Mouse (Mus musculus): Measurements from ENCODE around the gene Sec23a. TPM values are rescaled to one million over a fixed set of nuclear protein-coding genes. Genes with fewer than 3 reads are reported as not detected.
"Not testable (repeated sequence)": the region's sequence is repeated elsewhere in the genome, so short reads cannot be mapped to it uniquely, and the experiment has no call there.

Gene Sec23a
- polyA plus RNA-seq (2012; rRNA removed): 27.1 and 59.6 TPM in 2 replicates

DNA sequence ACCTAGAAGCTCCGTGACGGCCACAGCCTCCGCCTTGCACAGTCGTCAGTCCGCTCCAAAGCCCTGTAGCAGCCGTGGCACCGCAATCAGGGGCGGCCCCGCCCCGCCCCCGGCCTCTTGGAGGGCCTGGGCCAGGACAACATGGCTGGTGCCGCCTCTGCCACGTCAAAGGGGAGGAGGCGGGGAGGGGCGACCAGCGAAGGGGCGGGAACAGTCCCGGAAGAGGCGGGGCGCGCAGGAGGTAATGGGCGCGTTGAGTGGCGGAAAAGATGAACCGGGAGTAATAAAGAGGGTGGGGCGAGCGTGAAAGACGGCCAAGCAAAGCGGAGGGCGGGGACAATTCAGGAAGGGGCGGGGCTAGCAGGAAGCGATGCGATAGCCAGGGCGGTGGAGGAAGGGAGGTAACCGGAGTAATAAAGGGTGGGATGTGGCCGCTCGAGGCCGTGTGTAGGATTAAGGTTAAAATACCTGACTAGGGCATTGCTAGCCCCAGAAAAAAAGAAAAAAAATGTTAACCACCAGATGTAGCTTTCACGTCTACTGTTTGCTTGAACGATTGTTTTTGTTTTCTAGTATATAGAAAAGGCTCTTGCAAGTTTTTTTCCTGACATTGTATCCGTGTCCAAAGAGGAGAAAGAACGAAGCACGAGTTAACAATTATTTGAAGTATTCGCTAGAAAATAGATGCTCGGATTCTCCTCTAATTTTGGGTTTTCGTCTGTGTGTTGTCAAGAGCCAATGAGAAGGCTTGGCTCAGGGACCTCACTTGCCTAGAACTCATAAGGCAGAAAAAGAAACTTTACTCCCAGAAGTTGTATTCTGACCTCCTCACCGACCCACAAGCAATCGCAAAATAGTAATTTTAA lies at the start of gene Sec23a:
Gene Sec23a (minus strand): TSS at position 174 of the 866 bp plus-strand sequence.
- under 1% methylated on average over 48 of the region's 48 CpGs for WGBS
- DNase-seq (ENCODE audit: low read depth, low spot score): peak; percentile 89

DNA sequence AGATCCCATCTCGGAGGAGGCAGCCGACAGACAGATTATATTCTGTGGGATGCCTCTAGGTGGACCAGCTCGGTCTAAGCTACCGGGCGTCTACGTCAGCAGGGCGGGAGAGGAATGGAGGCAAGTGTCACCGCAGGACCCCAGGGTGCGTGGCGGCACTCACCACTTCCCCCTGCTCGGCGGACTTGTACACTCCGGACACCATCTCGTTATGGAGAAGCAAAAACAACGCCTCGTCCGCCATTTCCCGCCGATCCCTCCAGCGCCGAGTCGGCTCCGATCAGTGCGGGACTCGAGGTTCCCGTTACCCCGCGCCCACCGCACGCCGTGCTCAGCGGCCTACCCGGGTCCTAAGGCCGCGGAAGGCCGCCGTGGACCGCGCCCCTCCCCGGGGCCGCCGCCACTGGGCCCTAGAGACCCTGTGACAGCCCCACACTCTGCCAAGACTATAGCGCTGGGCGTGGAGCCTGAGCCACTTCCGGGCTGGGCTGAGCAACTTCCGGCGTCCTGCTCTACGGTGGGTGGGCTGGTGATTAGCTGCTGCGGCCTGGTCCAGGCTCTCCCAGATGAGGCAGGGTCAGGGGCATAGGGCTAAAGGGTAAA lies 49.3 kb upstream of the Sec23a start, which contains the start of gene Trappc6b:
Gene Trappc6b (minus strand): TSS at position 480 of the 603 bp plus-strand sequence.
- DNase-seq (ENCODE audit: low read depth, low spot score): no peak
- WGBS: under 1% methylated on average over 49 of the region's 49 CpGs

DNA sequence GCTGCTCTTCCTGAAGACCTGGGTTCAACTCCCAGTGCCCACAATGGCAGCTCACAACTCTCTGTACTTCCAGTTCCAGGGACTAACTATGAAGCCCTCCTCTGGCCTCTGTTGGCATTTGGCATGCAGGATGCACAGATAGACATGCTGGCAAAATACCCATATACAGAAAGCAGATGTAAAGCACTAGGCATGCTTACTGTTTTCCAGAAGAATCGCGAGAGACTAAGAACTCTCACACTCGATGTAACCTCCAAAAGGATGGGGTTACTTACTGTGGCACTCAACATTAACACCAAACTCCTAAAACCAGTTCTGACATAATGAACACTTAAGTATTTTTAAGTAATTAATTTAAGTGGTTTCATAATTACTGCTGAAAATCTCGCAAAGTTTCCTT lies 48.5 kb upstream of the Sec23a start:
- no peak for DNase-seq (ENCODE audit: low read depth, low spot score)
- 24% methylated on average over 4 of the region's 4 CpGs for WGBS

DNA sequence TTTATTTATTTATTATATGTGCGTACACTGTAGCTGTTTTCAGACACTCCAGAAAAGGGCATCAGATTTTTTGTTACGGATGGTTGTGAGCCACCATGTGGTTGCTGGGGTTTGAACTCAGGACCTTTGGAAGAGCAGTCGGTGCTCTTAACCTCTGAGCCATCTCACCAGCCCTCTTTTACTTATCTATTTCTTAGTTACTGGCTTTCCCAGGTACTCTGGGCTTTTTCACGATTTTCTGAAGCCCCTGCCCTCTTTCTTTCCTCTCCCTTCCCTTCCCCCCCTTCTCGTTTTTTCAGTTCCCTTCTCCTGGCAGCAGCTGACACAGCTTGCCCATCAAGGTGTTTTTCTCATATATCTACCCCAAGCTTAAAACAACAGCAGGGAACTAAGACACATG lies 46.4 kb upstream of the Sec23a start:
- 87% methylated on average over 5 of the region's 5 CpGs for WGBS
- not testable (repeated sequence) for DNase-seq (ENCODE audit: low read depth, low spot score)

DNA sequence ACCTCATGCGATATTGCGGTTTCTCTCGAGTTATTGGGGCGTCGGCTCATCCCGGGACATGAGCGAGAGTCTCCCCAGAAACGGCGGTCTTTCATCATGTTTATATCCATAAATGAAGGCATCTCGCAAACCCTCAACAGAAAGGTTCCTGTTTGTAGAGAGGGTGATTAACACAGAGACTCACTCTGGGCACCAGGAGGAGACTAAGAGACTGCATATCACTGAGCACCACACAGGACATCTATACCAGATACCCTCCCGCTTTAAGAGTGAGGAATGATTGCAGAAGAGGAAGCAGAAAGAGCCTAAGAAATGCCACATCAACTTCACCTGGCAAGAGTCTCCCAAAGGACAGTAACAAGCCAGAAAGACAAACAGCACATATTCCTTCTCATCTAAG lies 44.4 kb upstream of the Sec23a start:
- no peak for DNase-seq (ENCODE audit: low read depth, low spot score)
- 95% methylated on average over 11 of the region's 11 CpGs for WGBS

DNA sequence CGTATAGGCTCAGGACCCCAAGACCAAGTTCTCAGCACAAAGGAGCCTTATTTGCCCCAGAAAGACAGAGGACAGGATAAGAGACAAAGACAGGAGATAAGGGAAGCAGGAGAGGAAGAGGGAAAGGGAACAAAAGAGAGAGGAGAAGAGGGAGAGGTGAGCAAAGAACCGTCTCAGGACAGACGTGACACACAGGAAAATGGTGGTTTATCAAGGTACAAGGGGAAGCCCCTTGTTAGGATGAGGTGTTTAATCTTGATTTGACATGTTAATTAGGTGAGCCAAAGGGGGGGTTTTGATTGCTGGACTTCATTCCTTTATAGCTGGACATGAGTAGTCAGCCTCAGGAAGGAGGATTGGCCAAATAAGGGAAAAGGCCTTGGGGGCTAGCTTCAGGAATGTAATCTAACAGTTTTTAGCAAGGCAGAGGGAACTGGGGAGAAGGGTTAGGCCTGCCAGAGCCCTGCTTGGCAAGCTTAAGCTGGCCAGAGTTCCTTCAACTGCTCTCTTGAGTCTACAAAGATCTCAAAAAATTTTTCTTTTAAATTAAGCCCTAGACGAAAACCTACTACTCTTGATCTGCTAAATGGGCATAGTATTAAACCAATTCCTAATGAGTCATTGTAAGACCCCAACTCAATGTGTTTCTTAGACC lies 43.5 kb upstream of the Sec23a start:
- 87% methylated on average over 4 of the region's 4 CpGs for WGBS
- DNase-seq (ENCODE audit: low read depth, low spot score): no peak

DNA sequence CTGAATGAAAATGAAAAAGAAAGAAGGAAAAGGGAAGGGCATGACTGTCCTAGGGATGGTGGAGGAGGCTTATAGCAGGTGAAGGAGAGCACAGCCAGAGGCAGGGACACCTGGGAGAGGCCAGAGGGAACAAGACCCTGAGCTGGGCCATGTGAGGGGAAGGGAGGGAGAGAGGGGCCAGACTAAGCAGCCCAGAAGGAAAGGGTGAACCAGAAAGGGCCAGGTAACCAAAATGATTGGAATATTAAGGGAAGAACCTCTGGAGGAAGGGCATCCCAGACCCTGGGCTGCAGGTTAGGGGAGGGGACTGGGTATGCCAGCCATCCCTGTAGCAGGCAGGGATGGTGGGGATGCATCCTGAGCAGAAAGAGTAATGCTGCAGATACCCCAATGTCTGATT lies 42.2 kb upstream of the Sec23a start:
- no peak for DNase-seq (ENCODE audit: low read depth, low spot score)

DNA sequence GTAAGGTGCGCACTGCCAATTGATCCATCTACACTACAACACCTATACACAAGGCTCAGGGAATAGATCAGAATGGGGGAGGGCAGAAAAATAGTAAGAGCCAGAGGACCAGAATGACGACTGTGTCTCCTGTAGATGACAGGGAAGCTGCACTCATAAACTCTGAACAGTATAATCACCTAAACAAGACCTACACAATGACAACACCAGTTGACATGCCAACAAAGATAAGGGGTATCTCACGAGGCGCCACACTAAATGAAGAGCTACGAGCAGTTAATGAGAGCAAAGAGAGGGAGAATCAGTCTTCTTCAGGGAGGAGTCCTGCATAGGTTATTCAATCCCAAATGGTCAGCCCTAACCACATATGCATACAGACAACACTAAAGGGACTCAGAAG lies 41.3 kb upstream of the Sec23a start:
- WGBS: 88% methylated on average over 5 of the region's 5 CpGs
- no peak for DNase-seq (ENCODE audit: low read depth, low spot score)

DNA sequence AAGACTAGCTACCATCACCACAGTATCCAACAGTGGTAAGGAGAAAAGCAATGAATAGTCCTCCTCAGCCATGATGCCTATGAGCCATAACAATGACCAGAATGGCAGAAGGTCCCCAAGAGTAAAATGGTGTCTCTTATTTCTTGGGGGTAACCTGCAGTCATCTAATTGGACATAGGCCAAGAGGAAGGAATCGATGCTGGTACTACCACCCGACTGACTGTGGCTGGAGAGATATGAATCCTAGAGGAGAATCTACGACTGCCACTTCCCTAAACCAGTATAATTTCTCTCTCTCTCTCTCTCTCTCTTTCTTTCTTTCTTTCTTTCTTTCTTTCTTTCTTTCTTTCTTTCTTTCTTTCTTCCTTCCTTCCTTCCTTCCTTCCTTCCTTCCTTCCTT lies 40.7 kb upstream of the Sec23a start:
- WGBS: 84% methylated on average over 3 of the region's 3 CpGs
- DNase-seq (ENCODE audit: low read depth, low spot score): no peak

DNA sequence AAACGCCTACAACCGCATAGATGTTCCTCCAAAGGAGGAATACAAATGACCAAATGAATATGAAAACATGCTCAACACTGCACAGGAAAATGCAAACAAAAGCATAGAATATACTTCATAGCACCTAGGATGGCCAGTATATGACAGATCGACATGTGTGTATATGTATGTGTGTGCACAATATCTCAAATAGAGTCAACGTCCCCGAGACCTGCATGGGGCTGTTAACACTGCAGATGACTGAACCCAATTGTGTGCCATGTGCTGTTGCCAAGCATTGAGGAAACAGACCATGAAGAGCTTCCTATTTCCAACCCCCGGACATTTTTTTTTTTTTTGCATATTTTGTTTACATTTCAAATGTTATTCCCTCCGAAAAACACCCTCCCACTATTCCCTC lies 29.0 kb upstream of the Sec23a start:
- no peak for DNase-seq (ENCODE audit: low read depth, low spot score)
- 36% methylated on average over 7 of the region's 7 CpGs for WGBS

DNA sequence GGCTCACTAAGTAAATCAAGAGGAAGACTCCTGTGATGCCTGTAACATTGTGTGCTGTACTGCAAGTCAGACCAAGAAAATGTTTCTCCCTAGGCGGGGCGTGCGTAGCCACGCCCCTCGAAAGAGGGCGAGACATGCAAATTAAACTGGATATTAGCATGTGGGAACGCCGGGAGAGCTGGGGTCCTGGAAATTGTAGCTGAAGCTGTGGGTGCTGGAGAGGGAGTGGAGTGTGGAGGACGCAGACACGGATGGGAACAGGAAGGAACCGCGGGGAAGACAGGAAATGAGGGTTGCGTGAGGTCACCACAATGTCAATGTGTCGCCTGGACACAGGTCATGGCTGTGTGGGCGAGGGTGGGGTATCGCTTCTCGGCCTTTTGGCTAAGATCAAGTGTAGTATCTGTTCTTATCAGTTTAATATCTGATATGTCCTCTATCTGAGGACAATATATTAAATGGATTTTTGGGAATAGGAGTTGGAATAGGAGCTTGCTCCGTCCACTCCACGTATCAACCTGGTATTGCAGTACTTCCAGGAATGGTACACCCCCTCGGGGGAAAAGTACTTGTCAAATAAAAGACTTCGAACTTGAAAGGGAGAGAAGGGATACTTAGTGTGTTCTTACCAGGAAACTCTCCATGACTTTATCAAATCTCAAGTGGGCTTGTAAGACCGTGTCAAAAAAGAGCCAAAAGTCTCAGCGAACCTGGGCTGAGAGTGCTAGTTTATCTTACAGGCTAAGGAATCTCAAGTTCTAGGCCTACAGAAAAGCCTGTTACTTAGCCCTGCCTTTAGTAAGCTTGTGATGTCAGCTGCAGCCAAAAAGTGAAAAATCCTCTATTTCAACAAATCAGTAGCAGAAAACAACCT lies 28.4 kb upstream of the Sec23a start:
- DNase-seq (ENCODE audit: low read depth, low spot score): no peak
- WGBS: 17% methylated on average over 23 of the region's 23 CpGs

DNA sequence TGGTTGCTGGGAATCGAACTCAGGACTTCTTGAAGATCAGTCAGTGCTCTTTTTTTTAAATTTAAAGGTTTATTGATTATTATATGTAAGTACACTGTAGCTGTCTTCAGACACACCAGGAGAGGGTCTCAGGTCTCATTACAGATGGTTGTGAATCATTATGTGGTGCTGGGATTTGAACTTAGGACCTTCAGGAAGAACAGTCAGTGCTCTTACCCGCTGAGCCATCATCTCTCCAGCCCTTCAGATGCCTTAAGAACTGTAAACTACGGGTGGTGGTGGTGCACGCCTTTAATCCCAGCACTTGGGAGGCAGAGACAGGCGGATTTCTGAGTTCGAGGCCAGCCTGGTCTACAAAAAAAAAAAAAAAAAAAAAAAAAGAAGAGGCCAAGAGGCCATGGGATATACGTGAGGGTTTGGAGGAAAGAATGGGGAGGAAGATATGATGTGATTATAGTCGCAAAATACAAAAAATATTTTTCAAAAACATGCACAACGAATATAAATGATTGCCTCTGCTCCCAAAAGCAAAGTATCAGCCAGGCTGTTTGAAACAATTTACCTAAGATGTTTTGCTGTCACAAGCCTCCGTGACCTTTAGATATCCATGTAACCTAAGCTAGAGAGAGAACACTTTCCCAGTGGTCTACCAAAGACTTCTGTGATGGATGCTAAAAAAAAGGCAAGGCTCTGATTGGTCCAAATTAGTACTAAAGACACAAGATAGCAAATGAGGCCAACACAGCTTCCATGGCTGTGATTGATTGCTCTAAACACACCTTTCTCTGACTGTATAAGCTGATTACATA lies 27.5 kb upstream of the Sec23a start:
- WGBS: 75% methylated on average over 10 of the region's 10 CpGs
- no peak for DNase-seq (ENCODE audit: low read depth, low spot score)

DNA sequence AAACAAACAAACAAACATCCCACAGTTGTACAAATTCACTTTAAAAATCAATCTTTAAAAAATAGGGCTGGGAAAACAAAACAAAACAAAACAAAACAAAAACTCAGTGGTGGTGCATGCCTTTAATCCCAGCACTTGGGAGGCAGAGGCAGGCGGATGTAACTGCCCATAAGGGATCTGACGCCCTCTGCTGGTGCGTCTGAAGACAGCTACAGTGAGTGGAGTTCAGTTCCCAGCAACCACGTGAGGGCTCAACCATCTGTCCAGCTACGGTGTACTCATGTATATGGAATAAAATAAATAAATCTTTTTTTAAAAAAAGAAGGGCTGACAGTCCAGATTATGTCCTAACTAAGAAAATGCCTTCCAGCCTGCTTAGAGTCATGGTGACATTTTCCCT lies 20.3 kb upstream of the Sec23a start:
- WGBS: 64% methylated on average over 5 of the region's 5 CpGs
- no peak for DNase-seq (ENCODE audit: low read depth, low spot score)

DNA sequence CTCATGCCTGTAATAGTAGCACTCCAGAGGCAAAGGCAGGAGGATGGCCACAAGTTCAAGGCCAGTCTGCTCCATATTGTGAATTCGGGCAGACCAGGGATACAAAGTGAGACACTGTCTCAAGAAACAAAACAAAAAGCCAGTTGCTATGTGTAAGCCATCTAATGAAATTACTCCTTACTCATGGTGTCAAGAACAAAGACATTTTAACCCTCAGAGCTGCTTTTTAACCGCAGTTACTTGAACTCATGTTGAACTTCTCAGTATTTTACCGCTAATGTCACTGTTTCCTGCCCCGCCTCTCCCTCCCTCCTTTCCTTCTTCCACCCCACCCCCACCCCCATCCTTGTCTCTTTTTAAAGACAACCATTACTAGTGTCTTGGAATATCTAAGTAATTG lies 9.5 kb upstream of the Sec23a start:
- WGBS: 82% methylated on average over 4 of the region's 4 CpGs
- no peak for DNase-seq (ENCODE audit: low read depth, low spot score)

DNA sequence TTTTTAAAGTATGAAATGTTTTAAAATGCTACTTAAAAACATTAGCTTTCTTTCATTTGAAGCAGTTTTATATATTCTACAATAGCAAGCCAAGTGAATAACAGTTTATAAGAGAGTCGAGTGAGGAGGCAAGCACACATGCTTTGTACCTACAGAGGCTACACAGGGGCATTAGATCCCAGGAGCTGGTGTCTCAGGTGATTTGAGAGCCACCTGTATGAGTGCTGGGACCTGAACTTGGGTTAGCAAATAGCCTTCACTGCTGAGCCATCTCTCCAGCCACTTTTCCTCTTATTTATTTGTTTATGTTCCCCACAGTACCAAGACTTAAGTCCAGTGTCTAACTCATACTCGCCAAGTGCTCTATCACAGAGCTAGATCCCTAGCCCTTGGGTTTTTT lies 8.1 kb upstream of the Sec23a start:
- no peak for DNase-seq (ENCODE audit: low read depth, low spot score)
- 90% methylated on average over 2 of the region's 2 CpGs for WGBS

DNA sequence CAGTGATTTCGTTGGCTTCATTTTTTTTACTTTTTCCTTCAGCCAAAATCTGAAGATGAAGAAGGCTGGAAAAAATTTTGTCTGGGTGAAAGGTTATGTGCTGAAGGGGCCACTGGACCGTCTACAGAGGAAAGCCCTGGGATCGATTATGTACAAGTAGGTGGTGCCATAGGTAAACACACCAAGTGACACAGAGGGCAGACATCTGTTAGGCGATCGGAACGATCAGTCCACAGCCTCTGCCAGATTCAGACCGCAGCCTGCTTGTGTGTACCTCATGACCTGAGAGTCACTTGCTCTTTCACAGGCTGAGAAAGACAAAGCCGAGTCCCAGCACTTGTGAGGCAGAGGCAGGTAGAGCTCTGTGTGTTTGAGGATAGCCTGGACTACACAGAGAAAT lies 6.2 kb upstream of the Sec23a start:
- 76% methylated on average over 8 of the region's 8 CpGs for WGBS
- DNase-seq (ENCODE audit: low read depth, low spot score): no peak

DNA sequence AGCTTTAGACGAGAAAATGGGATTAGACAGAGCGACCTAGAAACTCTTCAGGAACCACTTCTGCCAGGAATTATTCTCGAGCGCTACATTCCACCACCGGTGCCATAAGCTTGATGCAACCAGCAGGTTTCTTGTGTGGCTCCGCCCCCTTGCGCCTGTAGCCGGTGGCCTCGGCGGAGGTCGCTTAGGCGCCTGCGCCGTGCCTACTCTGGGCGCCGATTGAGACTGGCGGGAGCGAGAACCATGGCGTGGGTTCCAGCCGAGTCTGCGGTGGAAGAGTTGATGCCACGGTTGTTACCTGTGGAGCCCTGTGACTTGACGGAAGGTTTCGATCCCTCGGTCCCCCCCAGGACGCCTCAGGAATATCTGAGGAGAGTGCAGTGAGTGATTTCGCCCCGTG lies 1.4 kb upstream of the Sec23a start, which contains the start of gene Gemin2:
Gene Gemin2 (plus strand): TSS at position 160 of the 400 bp plus-strand sequence.
- DNase-seq (ENCODE audit: low read depth, low spot score): peak; percentile 68
- WGBS: under 1% methylated on average over 28 of the region's 28 CpGs

DNA sequence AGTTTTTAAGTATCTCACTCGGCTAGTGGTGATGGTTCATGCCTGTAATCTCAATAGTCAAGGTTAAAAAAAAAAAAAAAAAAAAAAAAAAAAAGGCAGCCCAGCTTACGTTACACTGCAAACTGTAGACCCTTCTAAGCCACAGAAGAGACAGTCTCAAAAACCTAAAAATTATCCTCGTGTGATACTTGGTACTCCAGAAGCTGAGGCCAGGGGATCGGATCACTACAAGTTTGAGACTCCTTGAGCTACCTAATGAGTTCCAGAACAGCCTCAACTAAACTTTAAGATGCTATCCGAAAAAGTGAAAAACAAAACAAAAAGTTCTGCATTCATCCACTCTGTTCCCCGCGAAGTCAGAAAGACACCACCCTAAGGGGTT lies 884 bp upstream of the Sec23a start:
- no peak for DNase-seq (ENCODE audit: low read depth, low spot score)
- WGBS: 1% methylated on average over 7 of the region's 7 CpGs

DNA sequence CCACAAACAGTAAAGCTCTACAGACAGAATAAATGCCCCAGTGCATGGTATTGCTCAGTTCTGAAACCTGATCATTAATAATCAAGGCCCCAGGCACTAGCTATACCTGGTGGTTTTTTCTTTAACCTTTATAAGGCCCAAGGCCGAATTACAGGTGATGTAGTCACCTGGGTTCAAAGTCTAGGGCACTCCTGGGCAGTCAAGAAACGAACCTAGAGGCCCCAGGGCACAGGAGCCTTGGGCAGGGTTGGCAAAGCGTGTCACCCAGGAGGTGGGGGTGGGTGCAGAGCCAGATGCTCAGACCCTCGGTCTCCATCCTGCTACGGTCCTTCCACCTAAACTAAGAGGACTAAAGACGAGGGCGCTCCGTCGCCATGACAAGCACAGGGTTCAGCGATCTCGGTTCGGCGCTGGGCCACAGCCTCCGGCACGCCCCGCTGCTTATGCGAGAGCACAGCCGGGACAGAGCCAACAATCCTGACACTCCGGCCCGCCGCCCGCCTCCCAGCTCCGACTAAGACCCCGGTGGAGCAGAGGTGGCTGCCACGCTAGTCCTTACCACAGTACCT lies 458 bp downstream of the Sec23a start:
- peak; percentile 75 for DNase-seq (ENCODE audit: low read depth, low spot score)
- under 1% methylated on average over 25 of the region's 25 CpGs for WGBS
